Mouse (Mus musculus) left cerebral cortex, adult 2 months (tissue): ENCODE measurements at regions not wholly inside any gene's neighbourhood (a gene's known extent, or its start where the extent isn't known, plus 50 kb on each side); places are given as distances from the start of the nearest gene placed in this dataset.

Source experiments
- DNase-seq, 2 experiments: peaks; one replicate each; pipeline ENCODE4 v3.0.0; 2021 to 2022; ENCODE audit warnings: low spot score in 2 of 2, mixed read lengths in 1 of 2; ENCODE audit errors: extremely low spot score in 1 of 2
- H3K27ac ChIP-seq: fragments of 200-600 bp; 2 replicates; pipeline ENCODE4 v1.8.1; 2022
- H3K4me3 ChIP-seq: fragments of 200-600 bp; 2 replicates; pipeline ENCODE4 v1.8.1; 2022
- CTCF ChIP-seq: fragments of 200-600 bp; IDR thresholded peaks from 2 replicates; pipeline ENCODE4 v1.8.1; 2022; ENCODE audit warnings: antibody characterized with exemption, mild to moderate bottlenecking, moderate library complexity
- intact Hi-C: fragments of 180-260 bp; cut with DNase I; formaldehyde crosslinking; loops from one replicate; pipeline ENCODE4 v1.15.1; 2025

- H3K4me3 ChIP-seq, result no peak overlapping the region
- no peak for DNase-seq
- intact Hi-C loops, result no loop called here
Observed at GRCm38 (mm10) chr11:44164186-44164585, 235.7 kb upstream of the Il12b start.

GRCm38 (mm10) chr11:44167724-44168500 lies 232.0 kb upstream of the Il12b start:
- DNase-seq, result no peak
- intact Hi-C loops, result no loop called here
- no peak for TF ChIP-seq CTCF
- H3K27ac ChIP-seq, result no peak overlapping the region
- no peak overlapping the region for H3K4me3 ChIP-seq

More at GRCm38 (mm10) chr11:44164186-44164585, 235.7 kb upstream of the Il12b start:
- no peak for TF ChIP-seq CTCF
- H3K27ac ChIP-seq, result no peak overlapping the region

GRCm38 (mm10) chr11:44172478-44172877 lies 227.4 kb upstream of the Il12b start:
- no peak for TF ChIP-seq CTCF
- no peak for DNase-seq
- Histone ChIP-seq H3K4me3 (no peak overlapping the region), H3K27ac (no peak overlapping the region)
- intact Hi-C loops, result no loop called here

- no peak for DNase-seq
- no peak overlapping the region for H3K4me3 ChIP-seq
- no peak overlapping the region for H3K27ac ChIP-seq
- TF ChIP-seq CTCF, result no peak
- intact Hi-C loops, result no loop called here
Observed at GRCm38 (mm10) chr11:44173196-44173595, 226.7 kb upstream of the Il12b start.

- H3K27ac ChIP-seq, result no peak overlapping the region
- TF ChIP-seq CTCF, result no peak
- H3K4me3 ChIP-seq, result no peak overlapping the region
- intact Hi-C loops, result no loop called here
- no peak for DNase-seq
Observed at GRCm38 (mm10) chr11:44174548-44174947, 225.3 kb upstream of the Il12b start.

GRCm38 (mm10) chr11:44179711-44180110 lies 220.2 kb upstream of the Il12b start:
- intact Hi-C loops, result no loop called here
- DNase-seq, result no peak
- Histone ChIP-seq H3K4me3 (no peak overlapping the region), H3K27ac (no peak overlapping the region)
- TF ChIP-seq CTCF, result no peak

- TF ChIP-seq CTCF, result no peak
- intact Hi-C loops, result no loop called here
- Histone ChIP-seq H3K4me3 (no peak overlapping the region), H3K27ac (no peak overlapping the region)
- no peak for DNase-seq
Observed at GRCm38 (mm10) chr11:44183823-44184222, 216.0 kb upstream of the Il12b start.

GRCm38 (mm10) chr11:44185218-44185890 lies 214.5 kb upstream of the Il12b start:
- DNase-seq, result no peak
- Histone ChIP-seq H3K27ac (no peak overlapping the region), H3K4me3 (no peak overlapping the region)
- TF ChIP-seq CTCF, result no peak
- intact Hi-C loops, result no loop called here

GRCm38 (mm10) chr11:44188202-44188601 lies 211.7 kb upstream of the Il12b start:
- DNase-seq, result no peak
- TF ChIP-seq CTCF, result no peak
- Histone ChIP-seq H3K27ac (no peak overlapping the region), H3K4me3 (no peak overlapping the region)
- intact Hi-C loops, result no loop called here

- H3K27ac ChIP-seq, result no peak overlapping the region
- intact Hi-C loops, result no loop called here
- no peak for DNase-seq
- H3K4me3 ChIP-seq, result no peak overlapping the region
- no peak for TF ChIP-seq CTCF
Observed at GRCm38 (mm10) chr11:44193806-44194205, 206.1 kb upstream of the Il12b start.

GRCm38 (mm10) chr11:44202716-44203115 lies 197.1 kb upstream of the Il12b start:
- intact Hi-C loops, result no loop called here
- H3K27ac ChIP-seq, result no peak overlapping the region
- DNase-seq, result no peak
- no peak for TF ChIP-seq CTCF
- no peak overlapping the region for H3K4me3 ChIP-seq

- no peak overlapping the region for H3K27ac ChIP-seq
- intact Hi-C loops, result no loop called here
- H3K4me3 ChIP-seq, result no peak overlapping the region
- TF ChIP-seq CTCF, result no peak
- no peak for DNase-seq
Observed at GRCm38 (mm10) chr11:44204384-44204783, 195.5 kb upstream of the Il12b start.

GRCm38 (mm10) chr11:44206866-44207265 lies 193.0 kb upstream of the Il12b start:
- H3K27ac ChIP-seq, result no peak overlapping the region
- no peak for DNase-seq
- no peak for TF ChIP-seq CTCF
- no peak overlapping the region for H3K4me3 ChIP-seq
- intact Hi-C loops, result no loop called here
